Mouse (Mus musculus): Measurements from ENCODE around the gene B4galnt1. TPM values are rescaled to one million over a fixed set of nuclear protein-coding genes. Genes with fewer than 3 reads are reported as not detected.

B4galnt1 gene
- polyA plus RNA-seq (2015; fragmentation: Illumina TruSeq; extraction: RNeasy Lipid Tissue Mini Kit (QIAGEN cat#74804); ENCODE audit: insufficient read depth, low replicate concordance), result 130 TPM

GRCm38 (mm10) chr10:127164631-127165353, at the start of gene B4galnt1:
B4galnt1 (plus strand) TSS chr10:127165225.

GRCm38 (mm10) chr10:127121066-127121477, 44.0 kb upstream of the B4galnt1 start, which contains the start of gene Os9:
Os9 (minus strand) TSS chr10:127121131.

GRCm38 (mm10) chr10:127179871-127180694, 15.1 kb downstream of the B4galnt1 start, which contains the start of gene Slc26a10:
Slc26a10 (minus strand) TSS chr10:127180645.

GRCm38 (mm10) chr10:127189651-127190381, 24.8 kb downstream of the B4galnt1 start, which contains the start of gene Arhgef25:
Arhgef25 (minus strand) TSS chr10:127190083.

DNA sequence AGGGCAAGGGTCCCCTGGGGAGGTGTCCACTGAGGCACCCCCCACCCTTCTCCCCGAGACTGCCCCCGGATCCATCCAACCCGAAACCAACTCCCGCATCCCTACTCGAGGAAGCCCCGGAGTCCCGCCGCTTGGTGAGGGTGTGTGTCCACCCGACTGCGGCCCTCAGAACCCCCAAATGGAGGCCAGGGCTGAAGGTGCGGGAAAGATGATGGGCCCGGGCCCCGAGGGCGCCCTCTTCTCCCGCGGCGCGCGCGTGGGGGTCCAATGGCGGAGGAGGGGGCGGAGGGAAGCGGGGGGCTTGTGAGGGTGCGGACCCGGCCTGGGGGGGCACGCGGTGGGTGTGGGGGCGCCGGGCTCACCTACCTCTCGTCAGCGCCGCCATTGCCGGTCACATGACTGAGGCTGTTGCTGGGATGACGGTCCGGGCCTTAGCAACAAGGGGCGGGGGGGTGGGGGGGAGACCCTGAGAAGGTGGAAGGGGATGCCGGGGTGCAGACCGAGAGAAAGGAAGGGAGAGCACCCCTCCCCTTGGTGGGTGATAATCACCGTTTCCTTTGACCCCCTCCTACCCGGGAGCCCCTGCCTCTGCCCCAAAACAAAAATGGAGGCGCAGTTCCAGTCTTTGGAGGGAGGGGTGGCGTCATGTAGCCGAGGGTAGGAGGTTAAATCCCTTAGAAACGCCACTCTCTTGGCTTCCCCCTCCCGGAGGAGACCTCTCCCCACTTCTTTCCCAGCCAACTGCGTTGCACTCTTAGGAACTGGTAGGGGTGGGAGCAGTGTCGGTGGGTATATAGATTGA, 30.5 kb downstream of the B4galnt1 start, which contains the start of gene Dtx3:
Dtx3 (minus strand) TSS at position 401 of the 802 bp plus-strand sequence.

DNA sequence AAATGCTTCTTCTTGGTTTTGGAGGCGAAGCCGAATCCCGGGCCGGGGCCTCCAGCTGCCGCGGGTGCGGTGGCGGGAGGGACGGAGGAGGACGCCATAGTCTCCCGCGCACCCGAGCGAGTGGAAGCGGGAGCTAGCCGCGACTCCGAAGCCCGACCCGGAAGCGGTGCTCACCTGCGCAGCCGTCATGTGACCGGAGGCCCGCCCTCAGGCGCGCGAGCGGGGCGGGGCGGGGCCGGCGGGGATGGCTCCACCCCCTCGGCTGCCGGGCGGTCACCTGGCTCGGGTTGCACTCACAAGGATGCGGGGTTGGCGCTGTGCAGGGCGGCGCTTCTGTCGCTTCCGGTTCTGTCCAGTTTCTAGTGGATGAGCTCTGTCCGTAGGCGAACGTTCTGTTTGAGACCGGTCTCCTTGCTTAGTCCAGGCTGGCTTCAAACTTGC, 46.4 kb downstream of the B4galnt1 start, which contains the start of gene Pip4k2c:
Pip4k2c (minus strand) TSS at position 172 of the 441 bp plus-strand sequence.

Other genes with a start within 250 kb of the B4galnt1 start
- 71.0 TPM for gene Ctdsp2, start 186.5 kb upstream of the B4galnt1 start, polyA plus RNA-seq (2015; fragmentation: Illumina TruSeq; extraction: RNeasy Lipid Tissue Mini Kit (QIAGEN cat#74804); ENCODE audit: insufficient read depth, low replicate concordance)
- 0.35 TPM for gene Avil, start 164.5 kb upstream of the B4galnt1 start, polyA plus RNA-seq (2015; fragmentation: Illumina TruSeq; extraction: RNeasy Lipid Tissue Mini Kit (QIAGEN cat#74804); ENCODE audit: insufficient read depth, low replicate concordance)
- 17.2 TPM for gene Tsfm, start 134.4 kb upstream of the B4galnt1 start, polyA plus RNA-seq (2015; fragmentation: Illumina TruSeq; extraction: RNeasy Lipid Tissue Mini Kit (QIAGEN cat#74804); ENCODE audit: insufficient read depth, low replicate concordance)
- gene Mettl1, start 123.8 kb upstream of the B4galnt1 start, polyA plus RNA-seq (2015; fragmentation: Illumina TruSeq; extraction: RNeasy Lipid Tissue Mini Kit (QIAGEN cat#74804); ENCODE audit: insufficient read depth, low replicate concordance), result 19.8 TPM
- 0.22 TPM for gene Eef1akmt3, start 123.7 kb upstream of the B4galnt1 start, polyA plus RNA-seq (2015; fragmentation: Illumina TruSeq; extraction: RNeasy Lipid Tissue Mini Kit (QIAGEN cat#74804); ENCODE audit: insufficient read depth, low replicate concordance)
- gene Cyp27b1, start 117.0 kb upstream of the B4galnt1 start, polyA plus RNA-seq (2015; fragmentation: Illumina TruSeq; extraction: RNeasy Lipid Tissue Mini Kit (QIAGEN cat#74804); ENCODE audit: insufficient read depth, low replicate concordance), result 0.25 TPM
- gene March9, start 105.0 kb upstream of the B4galnt1 start, polyA plus RNA-seq (2015; fragmentation: Illumina TruSeq; extraction: RNeasy Lipid Tissue Mini Kit (QIAGEN cat#74804); ENCODE audit: insufficient read depth, low replicate concordance), result 1.4 TPM
- gene Cdk4, start 101.7 kb upstream of the B4galnt1 start, polyA plus RNA-seq (2015; fragmentation: Illumina TruSeq; extraction: RNeasy Lipid Tissue Mini Kit (QIAGEN cat#74804); ENCODE audit: insufficient read depth, low replicate concordance), result 121 TPM
- 72.3 TPM for gene Tspan31, start 95.0 kb upstream of the B4galnt1 start, polyA plus RNA-seq (2015; fragmentation: Illumina TruSeq; extraction: RNeasy Lipid Tissue Mini Kit (QIAGEN cat#74804); ENCODE audit: insufficient read depth, low replicate concordance)
- 15.7 TPM for gene Agap2, start 89.9 kb upstream of the B4galnt1 start, polyA plus RNA-seq (2015; fragmentation: Illumina TruSeq; extraction: RNeasy Lipid Tissue Mini Kit (QIAGEN cat#74804); ENCODE audit: insufficient read depth, low replicate concordance)
- 51.3 TPM for gene Os9, start 44.1 kb upstream of the B4galnt1 start, polyA plus RNA-seq (2015; fragmentation: Illumina TruSeq; extraction: RNeasy Lipid Tissue Mini Kit (QIAGEN cat#74804); ENCODE audit: insufficient read depth, low replicate concordance)
- 1.7 TPM for gene Slc26a10, start 15.4 kb downstream of the B4galnt1 start, polyA plus RNA-seq (2015; fragmentation: Illumina TruSeq; extraction: RNeasy Lipid Tissue Mini Kit (QIAGEN cat#74804); ENCODE audit: insufficient read depth, low replicate concordance)
- gene Arhgef25, start 24.9 kb downstream of the B4galnt1 start, polyA plus RNA-seq (2015; fragmentation: Illumina TruSeq; extraction: RNeasy Lipid Tissue Mini Kit (QIAGEN cat#74804); ENCODE audit: insufficient read depth, low replicate concordance), result 13.6 TPM
- gene Dtx3, start 30.5 kb downstream of the B4galnt1 start, polyA plus RNA-seq (2015; fragmentation: Illumina TruSeq; extraction: RNeasy Lipid Tissue Mini Kit (QIAGEN cat#74804); ENCODE audit: insufficient read depth, low replicate concordance), result 38.7 TPM
- gene Pip4k2c, start 46.4 kb downstream of the B4galnt1 start, polyA plus RNA-seq (2015; fragmentation: Illumina TruSeq; extraction: RNeasy Lipid Tissue Mini Kit (QIAGEN cat#74804); ENCODE audit: insufficient read depth, low replicate concordance), result 37.1 TPM
- gene Kif5a, start 98.1 kb downstream of the B4galnt1 start, polyA plus RNA-seq (2015; fragmentation: Illumina TruSeq; extraction: RNeasy Lipid Tissue Mini Kit (QIAGEN cat#74804); ENCODE audit: insufficient read depth, low replicate concordance), result 1.6 TPM
- 61.6 TPM for gene Dctn2, start 101.1 kb downstream of the B4galnt1 start, polyA plus RNA-seq (2015; fragmentation: Illumina TruSeq; extraction: RNeasy Lipid Tissue Mini Kit (QIAGEN cat#74804); ENCODE audit: insufficient read depth, low replicate concordance)
- gene Mbd6, start 123.8 kb downstream of the B4galnt1 start, polyA plus RNA-seq (2015; fragmentation: Illumina TruSeq; extraction: RNeasy Lipid Tissue Mini Kit (QIAGEN cat#74804); ENCODE audit: insufficient read depth, low replicate concordance), result 18.9 TPM
- 29.4 TPM for gene Mars, start 146.6 kb downstream of the B4galnt1 start, polyA plus RNA-seq (2015; fragmentation: Illumina TruSeq; extraction: RNeasy Lipid Tissue Mini Kit (QIAGEN cat#74804); ENCODE audit: insufficient read depth, low replicate concordance)
- gene Arhgap9, start 156.7 kb downstream of the B4galnt1 start, polyA plus RNA-seq (2015; fragmentation: Illumina TruSeq; extraction: RNeasy Lipid Tissue Mini Kit (QIAGEN cat#74804); ENCODE audit: insufficient read depth, low replicate concordance), result 70.2 TPM
- 0.39 TPM for gene Gli1, start 176.7 kb downstream of the B4galnt1 start, polyA plus RNA-seq (2015; fragmentation: Illumina TruSeq; extraction: RNeasy Lipid Tissue Mini Kit (QIAGEN cat#74804); ENCODE audit: insufficient read depth, low replicate concordance)
- not detected for gene Inhbe, start 189.2 kb downstream of the B4galnt1 start, polyA plus RNA-seq (2015; fragmentation: Illumina TruSeq; extraction: RNeasy Lipid Tissue Mini Kit (QIAGEN cat#74804); ENCODE audit: insufficient read depth, low replicate concordance)
- not detected for gene Inhbc, start 205.2 kb downstream of the B4galnt1 start, polyA plus RNA-seq (2015; fragmentation: Illumina TruSeq; extraction: RNeasy Lipid Tissue Mini Kit (QIAGEN cat#74804); ENCODE audit: insufficient read depth, low replicate concordance)
- gene R3hdm2, start 215.1 kb downstream of the B4galnt1 start, polyA plus RNA-seq (2015; fragmentation: Illumina TruSeq; extraction: RNeasy Lipid Tissue Mini Kit (QIAGEN cat#74804); ENCODE audit: insufficient read depth, low replicate concordance), result 99.4 TPM

Measured in spleen, adult 10 weeks (tissue).